Mouse (Mus musculus) testis, adult 2 months (tissue): ENCODE measurements at regions not wholly inside any gene's neighbourhood (a gene's known extent, or its start where the extent isn't known, plus 50 kb on each side); places are given as distances from the start of the nearest gene placed in this dataset.

Experiments
- H3K27ac ChIP-seq: fragments of 200-500 bp; 2 replicates; pipeline ENCODE4 v1.5.1; 2012; ENCODE audit warnings: low read depth, low read length; ENCODE audit not compliant: control insufficient read depth, insufficient read depth
- H3K27me3 ChIP-seq: fragments of 200-500 bp; 2 replicates; pipeline ENCODE4 v1.6.1; 2012; ENCODE audit warnings: mild to moderate bottlenecking, low read length, moderate library complexity; ENCODE audit not compliant: control insufficient read depth, insufficient read depth
- H3K36me3 ChIP-seq: fragments of 200-500 bp; 2 replicates; pipeline ENCODE4 v1.6.1; 2012; ENCODE audit warnings: mild to moderate bottlenecking, low read length; ENCODE audit not compliant: control insufficient read depth, insufficient read depth
- H3K4me1 ChIP-seq: fragments of 200-500 bp; 2 replicates; pipeline ENCODE4 v1.6.1; 2012; ENCODE audit warnings: low read length; ENCODE audit not compliant: control insufficient read depth, insufficient read depth
- H3K4me3 ChIP-seq: fragments of 200-500 bp; 2 replicates; pipeline ENCODE4 v1.5.1; 2012; ENCODE audit warnings: low read depth, mild to moderate bottlenecking, low read length, moderate library complexity, mixed read lengths; ENCODE audit not compliant: control insufficient read depth
- CTCF ChIP-seq: fragments of 200-500 bp; IDR thresholded peaks from 2 replicates; pipeline ENCODE4 v1.5.1; 2012; ENCODE audit warnings: low read depth, mild to moderate bottlenecking, inconsistent platforms, low read length, moderate library complexity; ENCODE audit not compliant: control insufficient read depth, insufficient read depth, insufficient replicate concordance
- POLR2A ChIP-seq: fragments of 200-500 bp; IDR thresholded peaks from 2 replicates; pipeline ENCODE4 v1.6.1; 2012; ENCODE audit warnings: low read depth, mild to moderate bottlenecking, inconsistent platforms, low read length, moderate library complexity; ENCODE audit not compliant: control insufficient read depth

- TF ChIP-seq POLR2A (no peak), CTCF (no peak)
- Histone ChIP-seq H3K4me1 (no peaks in the 10 kb centered on the region; the same call in 1 of the 2 replicates), H3K4me3 (no peak overlapping the region), H3K36me3 (no peaks in the 10 kb centered on the region), H3K27me3 (no peaks in the 10 kb centered on the region), H3K27ac (no peak overlapping the region)
These were observed 183.7 kb downstream of the Utp6 start for GRCm38 (mm10) chr11:79778522-79778921.

GRCm38 (mm10) chr11:79777988-79778387 is 184.2 kb downstream of the Utp6 start:
- Histone ChIP-seq H3K36me3 (no peaks in the 10 kb centered on the region), H3K27ac (no peak overlapping the region), H3K27me3 (no peaks in the 10 kb centered on the region), H3K4me1 (no peaks in the 10 kb centered on the region; the same call in 1 of the 2 replicates), H3K4me3 (no peak overlapping the region)
- TF ChIP-seq POLR2A, result no peak
- TF ChIP-seq CTCF, result no peak

GRCm38 (mm10) chr11:79776577-79776976 is 185.6 kb downstream of the Rab11fip4 start:
- no peak for TF ChIP-seq POLR2A
- TF ChIP-seq CTCF, result no peak
- Histone ChIP-seq H3K27me3 (no peaks in the 10 kb centered on the region), H3K4me1 (no peaks in the 10 kb centered on the region; the same call in 1 of the 2 replicates), H3K27ac (no peak overlapping the region), H3K4me3 (no peak overlapping the region), H3K36me3 (no peaks in the 10 kb centered on the region)

GRCm38 (mm10) chr11:79773755-79774154 is 182.7 kb downstream of the Rab11fip4 start:
- H3K27me3 ChIP-seq, result no peaks in the 10 kb centered on the region

GRCm38 (mm10) chr11:79771431-79771830 is 180.4 kb downstream of the Rab11fip4 start:
- no peak overlapping the region for H3K4me3 ChIP-seq
- H3K36me3 ChIP-seq, result no peaks in the 10 kb centered on the region
- no peak overlapping the region for H3K27ac ChIP-seq
- H3K27me3 ChIP-seq, result no peaks in the 10 kb centered on the region
- TF ChIP-seq CTCF, result no peak
- TF ChIP-seq POLR2A, result no peak
- H3K4me1 ChIP-seq, result no peaks in the 10 kb centered on the region; the same call in 1 of the 2 replicates

More at GRCm38 (mm10) chr11:79773755-79774154, 182.7 kb downstream of the Rab11fip4 start:
- H3K4me1 ChIP-seq, result no peaks in the 10 kb centered on the region; the same call in 1 of the 2 replicates
- H3K4me3 ChIP-seq, result no peak overlapping the region
- TF ChIP-seq POLR2A, result no peak
- TF ChIP-seq CTCF, result no peak
- H3K36me3 ChIP-seq, result no peaks in the 10 kb centered on the region
- no peak overlapping the region for H3K27ac ChIP-seq

GRCm38 (mm10) chr11:79767111-79767510 is 176.1 kb downstream of the Rab11fip4 start:
- Histone ChIP-seq H3K4me3 (no peak overlapping the region), H3K4me1 (no peaks in the 10 kb centered on the region), H3K27me3 (no peaks in the 10 kb centered on the region), H3K27ac (no peak overlapping the region), H3K36me3 (no peaks in the 10 kb centered on the region)
- TF ChIP-seq CTCF (no peak), POLR2A (no peak)

- Histone ChIP-seq H3K36me3 (no peaks in the 10 kb centered on the region), H3K27ac (no peak overlapping the region), H3K4me1 (no peaks in the 10 kb centered on the region), H3K4me3 (no peak overlapping the region), H3K27me3 (no peaks in the 10 kb centered on the region)
- TF ChIP-seq POLR2A (no peak), CTCF (no peak)
These were observed 175.0 kb downstream of the Rab11fip4 start for GRCm38 (mm10) chr11:79766036-79766435.

GRCm38 (mm10) chr11:79765396-79765795 is 174.4 kb downstream of the Rab11fip4 start:
- Histone ChIP-seq H3K4me1 (no peaks in the 10 kb centered on the region), H3K27ac (no peak overlapping the region), H3K36me3 (no peaks in the 10 kb centered on the region), H3K4me3 (no peak overlapping the region), H3K27me3 (no peaks in the 10 kb centered on the region)
- no peak for TF ChIP-seq CTCF
